17 mouse cellular contexts compared by ENCODE assay signal in genomic region chr2:73012636-73013035, GRCm38 (mm10). TPM values are rescaled to one million over a fixed set of nuclear protein-coding genes. Genes with fewer than 3 reads are reported as not detected.
DNase-seq lines count a peak whose midpoint lies in the region; ATAC-seq lines count a peak whose summit lies in the region.
"Had no signal": no experiment of that assay in that cellular context is flagged by ENCODE, and none has a peak within 500 bp of the region (broad histone marks: within the 10 kb centered on the region; RNA-seq: fewer than 3 reads in every experiment).

No protein-coding gene starts in this region.

- no peak for ATAC-seq in cerebellum, adult (ENCODE audit: insufficient number of reproducible peaks, low FRiP score, low TSS enrichment)

- peak; percentile 51 to 83 for DNase-seq in cerebellum, postnatal 14 days
- peak; percentile 25 for DNase-seq in left cerebral cortex, postnatal 4 days
- DNase-seq in left cerebral cortex, adult 9 months (ENCODE audit: low spot score in 2 of 2), result no peak
- DNase-seq in thymus, postnatal 4 days, result peak; percentile 47
- no peak for DNase-seq in thymus, adult 18-20 months
- no peak for DNase-seq in urinary bladder, adult 2 months (ENCODE audit: low spot score)
- no peak for DNase-seq in spleen, postnatal 36 days (ENCODE audit: low spot score in 2 of 2)
- DNase-seq: cerebellum, adult 11-12 months; heart, adult 18-20 months had no signal

- intact Hi-C loops in left cerebral cortex, postnatal 4 days (cut with DNase I), result no loop called here

RNA-seq across cellular contexts. Expression of gene Gm11084, which starts 26.1 kb away (rescaled TPM):
- not detected for total RNA-seq in left cerebral cortex, postnatal 4 days (2021)
- not detected in 2 replicates for polyA plus RNA-seq in urinary bladder, adult 2 months (2012; rRNA removed)
- total RNA-seq: CH12.LX; heart, adult 18-20 months; layer of hippocampus, adult 8-10 months had no signal
- polyA plus RNA-seq: forebrain, embryonic 12.5 days; hindbrain, embryonic 15.5 days; limb, embryonic 15.5 days; midbrain, embryonic 12.5 days; stomach, embryonic 16.5 days had no signal

RNA-seq across cellular contexts. Expression of gene Sp3, which starts 32.4 kb away (rescaled TPM):
- 10 to 100 TPM; 64.1 to 65.7 TPM for total RNA-seq in left cerebral cortex, postnatal 4 days (2021)
- polyA plus RNA-seq in urinary bladder, adult 2 months (2012; rRNA removed), result 26.1 and 28.5 TPM in 2 replicates

Comparison
In these comparisons a context has a peak if more than half of its experiments do, and no peak if none do; other contexts are left out.
1. DNase-seq: peak in cerebellum, postnatal 14 days (2 of 2), left cerebral cortex, postnatal 4 days (single experiment) and thymus, postnatal 4 days (single experiment); none in left cerebral cortex, adult 9 months (0 of 2), thymus, adult 18-20 months (0 of 2), urinary bladder, adult 2 months (single experiment) and spleen, postnatal 36 days (0 of 2).